21 mouse cellular contexts compared by ENCODE assay signal in the genomic region with DNA sequence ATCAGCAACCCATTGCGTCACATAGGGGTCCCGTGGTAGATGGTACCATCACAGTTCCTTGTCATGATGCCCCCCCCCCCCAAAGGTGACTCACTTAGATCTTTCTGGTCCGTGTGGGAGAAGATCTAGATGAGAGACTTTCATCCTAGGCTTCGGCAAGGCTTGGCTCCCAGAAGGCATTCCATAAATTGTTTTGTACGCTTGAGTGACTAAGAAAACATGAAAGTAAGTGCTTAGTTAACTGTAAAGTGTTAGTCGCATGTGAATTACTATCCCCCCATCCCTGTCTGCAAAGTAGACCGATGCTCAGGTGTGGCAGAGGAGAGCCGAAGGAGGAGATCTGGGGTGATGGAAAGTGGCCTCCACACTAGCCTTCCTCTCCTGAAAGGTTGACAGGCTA. TPM values are rescaled to one million over a fixed set of nuclear protein-coding genes. Genes with fewer than 3 reads are reported as not detected.
DNase-seq lines count a peak whose midpoint lies in the region; ATAC-seq and TF ChIP-seq lines count a peak whose summit lies in the region.
"Had no signal": no experiment of that assay in that cellular context is flagged by ENCODE, and none has a peak within 500 bp of the region (broad histone marks: within the 10 kb centered on the region; RNA-seq: fewer than 3 reads in every experiment).

No protein-coding gene starts in this region.

- no peaks in the 10 kb centered on the region for H3K36me3 ChIP-seq in kidney, adult 2 months (ENCODE audit: control insufficient read depth, insufficient read depth, low read length)
- H3K36me3 ChIP-seq in kidney, embryonic 14.5 days (ENCODE audit: control insufficient read depth, insufficient read depth, low read length) = no peaks in the 10 kb centered on the region
- H3K36me3 ChIP-seq: embryonic facial prominence, embryonic 12.5 days; forebrain, embryonic 15.5 days; hindbrain, embryonic 13.5 days had no signal

- no peak overlapping the region for H3K9ac ChIP-seq in kidney, embryonic 14.5 days (ENCODE audit: low read depth, low read length)
- H3K9ac ChIP-seq: embryonic facial prominence, embryonic 12.5 days; forebrain, embryonic 15.5 days; hindbrain, embryonic 13.5 days had no signal

- no peak overlapping the region for H3K4me2 ChIP-seq in kidney, embryonic 14.5 days (replicated peaks; ENCODE audit: low read depth, low read length)
- H3K4me2 ChIP-seq: embryonic facial prominence, embryonic 12.5 days; forebrain, embryonic 15.5 days; hindbrain, embryonic 13.5 days had no signal

- CTCF ChIA-PET in Patski (lab: Charles Lee) = interaction anchor here (1.2 kb wide), 1 partner anchor 139 kb away, joined by 3 read pairs; no protein-coding TSS in a partner anchor

- H3K4me1 ChIP-seq in kidney, adult 2 months (ENCODE audit: control insufficient read depth, insufficient read depth, low read length) = peaks cover 26% of the 10 kb centered on the region
- 0 out of 2 replicates have a peak, but pooled peaks cover 3% of the 10 kb centered on the region for H3K4me1 ChIP-seq in kidney, embryonic 14.5 days (ENCODE audit: control insufficient read depth, insufficient read depth, low read length)

- in situ Hi-C loops in Patski (cut with MboI; ENCODE audit: low pct_unique_long_range_greater_than_20kb) = no loop called here

- peak; percentile 71 for DNase-seq in kidney, adult 2 months
- DNase-seq in kidney, adult 11 months = no peak
- peak; percentile 83 for DNase-seq in Patski (ENCODE audit: low read depth, low spot score)
- peak; percentile 31 for DNase-seq in kidney, postnatal 10 days
- DNase-seq in right cerebral cortex, postnatal 36 days (ENCODE audit: low spot score in 2 of 2) = no peak
- DNase-seq in frontal cortex, adult 2 months (ENCODE audit: extremely low spot score in 1 of 2, low spot score in 1 of 2) = no peak
- no peak for DNase-seq in ovary, postnatal 14 days (ENCODE audit: low spot score)
- DNase-seq: adrenal gland, postnatal 14 days; cerebellum, adult 11-12 months; cerebellum, adult 9-10 months; cerebellum, postnatal 25 days; gastrocnemius, adult 2 months; gastrocnemius, postnatal 25 days; heart, adult 11 months; heart, postnatal 10 days had no signal

- TF ChIP-seq POLR2A in kidney, adult 2 months (IDR thresholded peaks at IDR 0.05; ENCODE audit: low read depth, low read length) = no peak

- POLR2A ChIA-PET in Patski (lab: Charles Lee) = no interaction called here

- H3K9me3 ChIP-seq in kidney, embryonic 14.5 days (ENCODE audit: control insufficient read depth, low read length) = no peaks in the 10 kb centered on the region
- H3K9me3 ChIP-seq: embryonic facial prominence, embryonic 12.5 days; forebrain, embryonic 15.5 days; hindbrain, embryonic 13.5 days had no signal

- no peaks in the 10 kb centered on the region for H3K27me3 ChIP-seq in kidney, adult 2 months (replicated peaks; ENCODE audit: control insufficient read depth, insufficient read depth, low read length)
- no peaks in the 10 kb centered on the region for H3K27me3 ChIP-seq in Patski
- H3K27me3 ChIP-seq in kidney, embryonic 14.5 days (ENCODE audit: control insufficient read depth, insufficient read depth, low read length) = no peaks in the 10 kb centered on the region
- H3K27me3 ChIP-seq: CH12.LX; embryonic facial prominence, embryonic 12.5 days; forebrain, embryonic 15.5 days; hindbrain, embryonic 13.5 days had no signal

- 27% methylated on average over 8 of the region's 8 CpGs for WGBS in kidney, adult 2 months
- WGBS in kidney, embryonic 14.5 days = 35% methylated on average over 8 of the region's 8 CpGs

- no peak overlapping the region for H3K4me3 ChIP-seq in kidney, adult 2 months (ENCODE audit: insufficient read depth, low read depth, low read length)
- no peak overlapping the region for H3K4me3 ChIP-seq in kidney, embryonic 14.5 days (ENCODE audit: low read length)
- H3K4me3 ChIP-seq: embryonic facial prominence, embryonic 12.5 days; forebrain, embryonic 15.5 days; gastrocnemius, adult 2 months; hindbrain, embryonic 13.5 days had no signal

- H3K27ac ChIP-seq in kidney, adult 2 months (ENCODE audit: insufficient read depth, low read depth, low read length) = peak overlapping the region; percentile 31; the same call in 1 of the 2 replicates
- H3K27ac ChIP-seq in kidney, embryonic 14.5 days (ENCODE audit: low read depth, low read length) = no peak overlapping the region
- H3K27ac ChIP-seq: embryonic facial prominence, embryonic 12.5 days; forebrain, embryonic 15.5 days; gastrocnemius, adult 2 months; hindbrain, embryonic 13.5 days had no signal

- ATAC-seq in Patski = peak; percentile 52
- peak; percentile 26; the same call in 1 of the 2 replicates for ATAC-seq in kidney, embryonic 14.5 days (ENCODE audit: low FRiP score, low TSS enrichment)
- ATAC-seq: activated CD4-positive, CD25-positive, alpha-beta regulatory T cell, adult 4 months; forebrain, embryonic 15.5 days had no signal

- TF ChIP-seq CTCF in kidney, adult 2 months (conservative IDR thresholded peaks at IDR 0.05; ENCODE audit: insufficient read depth, insufficient read length, low read depth, low read length) = no peak
- no peak for TF ChIP-seq CTCF in Patski (IDR thresholded peaks at IDR 0.05)

RNA-seq across cellular contexts. Expression of a gene that starts 25.0 kb away (rescaled TPM):
- polyA plus RNA-seq in kidney, adult 2 months (2012; rRNA removed) = 19.8 and 23.8 TPM in 2 replicates
- 62.0 TPM for polyA plus RNA-seq in Patski (2021)
- polyA plus RNA-seq in kidney, embryonic 14.5 days (2014; fragmentation: Nextera tagmentation; extraction: Ambion mirVana) = 18.0 and 28.8 TPM in 2 replicates
- 196 and 211 TPM in 2 replicates for polyA plus RNA-seq in frontal cortex, adult 2 months (2012; rRNA removed)

Comparison
In these comparisons a context has a peak if more than half of its experiments do, and no peak if none do; other contexts are left out.
1. DNase-seq: peak in kidney, adult 2 months (single experiment), Patski (single experiment) and kidney, postnatal 10 days (single experiment); none in kidney, adult 11 months (single experiment), right cerebral cortex, postnatal 36 days (0 of 2), frontal cortex, adult 2 months (0 of 2) and ovary, postnatal 14 days (single experiment).